Comparison of ENCODE assay signal across 12 mouse cellular contexts in the genomic region with DNA sequence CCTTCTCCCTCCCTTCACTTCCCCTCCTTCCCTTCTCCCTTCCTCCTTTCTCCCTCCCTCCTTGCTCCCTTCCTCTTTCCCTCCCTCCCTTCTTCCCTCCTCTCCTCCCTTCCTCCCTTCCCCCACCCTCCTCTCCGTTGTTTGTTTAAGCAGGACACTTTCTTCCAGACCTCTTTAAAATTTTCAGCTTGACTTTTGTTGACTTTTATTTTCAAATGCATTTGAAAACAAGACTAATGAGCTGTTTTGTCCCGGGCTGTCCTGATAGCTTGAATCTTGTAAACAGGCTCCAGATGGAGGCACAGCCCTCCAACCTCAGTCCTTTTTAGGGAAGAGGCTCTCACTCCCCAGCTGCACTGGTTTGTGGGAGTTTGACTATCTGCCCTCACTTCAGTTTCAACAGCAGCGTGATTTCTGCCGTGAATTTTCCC.
A peak's percentile ranks its signal among the peaks of the same experiment; 100 is the strongest.
DNase-seq lines count a peak whose midpoint lies in the region; ATAC-seq and TF ChIP-seq lines count a peak whose summit lies in the region.
"Had no signal": no experiment of that assay in that cellular context is flagged by ENCODE, and none has a peak within 500 bp of the region (broad histone marks: within the 10 kb centered on the region; RNA-seq: fewer than 3 reads in every experiment).

No protein-coding gene starts in this region.

- no peak overlapping the region for H3K4me3 ChIP-seq in lung, adult 2 months (replicated peaks; ENCODE audit: extremely low read depth, low read depth, low read length)
- H3K4me3 ChIP-seq in heart, embryonic 15.5 days: no peak overlapping the region
- no peak overlapping the region for H3K4me3 ChIP-seq in stomach, embryonic 15.5 days (replicated peaks)
- H3K4me3 ChIP-seq: limb, embryonic 13.5 days; midbrain, embryonic 13.5 days had no signal

- TF ChIP-seq POLR2A in lung, adult 2 months (IDR thresholded peaks at IDR 0.05; ENCODE audit: borderline replicate concordance, extremely low read depth, low read depth, low read length): no peak

- H3K36me3 ChIP-seq in heart, embryonic 15.5 days: no peaks in the 10 kb centered on the region
- no peaks in the 10 kb centered on the region for H3K36me3 ChIP-seq in stomach, embryonic 15.5 days
- H3K36me3 ChIP-seq: limb, embryonic 13.5 days; midbrain, embryonic 13.5 days had no signal

- H3K9me3 ChIP-seq in heart, embryonic 15.5 days (replicated peaks): no peaks in the 10 kb centered on the region
- H3K9me3 ChIP-seq in stomach, embryonic 15.5 days: no peaks in the 10 kb centered on the region
- H3K9me3 ChIP-seq: limb, embryonic 13.5 days; midbrain, embryonic 13.5 days had no signal

- H3K4me2 ChIP-seq in heart, embryonic 15.5 days: no peak overlapping the region
- no peak overlapping the region for H3K4me2 ChIP-seq in stomach, embryonic 15.5 days
- H3K4me2 ChIP-seq: limb, embryonic 13.5 days; midbrain, embryonic 13.5 days had no signal

- no peak for ATAC-seq in heart, embryonic 15.5 days (replicated peaks; ENCODE audit: insufficient number of reproducible peaks, insufficient read depth, low FRiP score, low read depth)
- 0 out of 2 replicates have a peak, but pooled peaks have one; percentile 24 for ATAC-seq in stomach, embryonic 15.5 days (ENCODE audit: insufficient read depth, low FRiP score, low read depth)
- ATAC-seq: midbrain, embryonic 13.5 days had no signal

- H3K27me3 ChIP-seq in heart, embryonic 15.5 days: no peaks in the 10 kb centered on the region
- H3K27me3 ChIP-seq in stomach, embryonic 15.5 days (replicated peaks): no peaks in the 10 kb centered on the region
- H3K27me3 ChIP-seq: CH12.LX; limb, embryonic 13.5 days; midbrain, embryonic 13.5 days had no signal

- TF ChIP-seq CTCF in lung, adult 2 months (IDR thresholded peaks at IDR 0.05; ENCODE audit: insufficient read depth, low read length): no peak

- peaks cover 3% of the 10 kb centered on the region; the same call in 1 of the 2 replicates for H3K4me1 ChIP-seq in lung, adult 2 months (ENCODE audit: control insufficient read depth, insufficient read depth, low read length)
- H3K4me1 ChIP-seq in heart, embryonic 15.5 days (replicated peaks): peaks cover 53% of the 10 kb centered on the region
- H3K4me1 ChIP-seq in stomach, embryonic 15.5 days: peaks cover 14% of the 10 kb centered on the region
- H3K4me1 ChIP-seq: midbrain, embryonic 13.5 days had no signal

- H3K9ac ChIP-seq in heart, embryonic 15.5 days: no peak overlapping the region
- H3K9ac ChIP-seq in stomach, embryonic 15.5 days: no peak overlapping the region
- H3K9ac ChIP-seq: limb, embryonic 13.5 days; midbrain, embryonic 13.5 days had no signal

- WGBS in lung, adult 2 months: 9% methylated on average over 4 of the region's 4 CpGs
- 9% methylated on average over 4 of the region's 4 CpGs for WGBS in heart, embryonic 15.5 days
- WGBS in stomach, embryonic 15.5 days: 5% methylated on average over 4 of the region's 4 CpGs

- DNase-seq in lung, adult 18-20 months: peak; percentile 31 to 50
- no peak for DNase-seq in lung, adult 2 months
- DNase-seq in kidney, postnatal 36 days: peak; percentile 20 to 48
- no peak for DNase-seq in layer of hippocampus, postnatal 25 days (ENCODE audit: extremely low spot score in 1 of 2, low spot score in 1 of 2)
- DNase-seq in embryo, embryonic 11 days: no peak
- DNase-seq in cerebellum, postnatal 4 days (ENCODE audit: low spot score in 2 of 2): no peak
- DNase-seq: cerebellum, adult 11 months had no signal

- peak overlapping the region; percentile 35 for H3K27ac ChIP-seq in heart, embryonic 15.5 days
- H3K27ac ChIP-seq in stomach, embryonic 15.5 days: peak overlapping the region; percentile 86
- H3K27ac ChIP-seq: limb, embryonic 13.5 days; midbrain, embryonic 13.5 days had no signal

Comparison
In these comparisons a context has a peak if more than half of its experiments do, and no peak if none do; other contexts are left out.
1. DNase-seq: peak in lung, adult 18-20 months (2 of 2) and kidney, postnatal 36 days (2 of 2); none in lung, adult 2 months (single experiment), layer of hippocampus, postnatal 25 days (0 of 2), embryo, embryonic 11 days (single experiment) and cerebellum, postnatal 4 days (0 of 2).